Mouse (Mus musculus): ENCODE data around the gene Tssk6.

DNA sequence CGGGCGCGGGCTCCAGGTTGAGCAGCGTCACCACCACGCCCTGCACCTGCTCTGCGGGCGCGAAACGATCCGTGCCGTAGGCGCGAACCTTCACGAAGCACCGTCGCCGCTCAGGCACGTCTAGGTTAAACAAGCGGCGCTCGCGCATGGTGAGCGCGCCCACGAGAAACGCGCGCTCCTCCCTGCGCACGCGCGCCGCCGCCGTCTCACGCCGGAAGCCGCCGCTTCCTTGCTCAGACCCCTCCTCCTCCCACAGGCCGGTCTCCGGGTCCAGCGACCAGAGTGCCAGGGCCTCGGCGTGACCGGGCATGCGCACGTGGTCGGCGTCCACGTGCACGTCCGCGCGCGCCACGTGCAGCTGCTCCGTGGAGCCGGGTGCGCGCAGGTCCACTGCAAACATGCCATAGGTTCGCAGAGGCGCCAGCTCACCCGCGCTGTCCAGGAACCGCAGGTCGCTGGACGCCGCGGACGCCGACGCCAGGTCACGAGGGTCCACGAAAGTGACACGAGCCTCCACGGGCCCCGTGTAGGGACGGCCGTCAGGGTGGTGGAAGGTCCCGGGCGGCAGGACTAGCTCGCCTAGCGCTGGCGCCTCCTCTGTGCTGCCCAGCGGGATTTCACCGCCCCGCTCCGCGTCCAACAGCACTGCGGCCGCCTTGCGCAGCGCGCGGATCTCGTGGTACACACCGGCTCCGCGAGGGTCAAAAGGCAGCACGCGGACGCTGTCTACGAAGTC, 19.8 kb upstream of the Tssk6 start:
- no peak for TF ChIP-seq CTCF (IDR thresholded peaks at IDR 0.05; ENCODE audit: extremely low read depth, insufficient read depth, insufficient read length, insufficient replicate concordance)
- TF ChIP-seq POLR2A (IDR thresholded peaks at IDR 0.05; ENCODE audit: low read depth, low read length), result no peak

Data from spleen, adult 2 months (tissue).